Mouse (Mus musculus) thymus, postnatal 0 days (tissue): ENCODE data around the gene Furin. TPM values are rescaled to one million over a fixed set of nuclear protein-coding genes. Genes with fewer than 3 reads are reported as not detected.

Experiments used
- DNase-seq: peaks from one replicate; pipeline ENCODE4 v3.0.0-alpha.2; 2015; ENCODE audit warnings: low spot score
- polyA plus RNA-seq: library from polyadenylated mRNA; unstranded; fragments of >200 nt; fragmentation: Nextera tagmentation; extraction: Ambion mirVana; gene quantifications from 2 replicates; pipeline ENCODE4 v1.2.1, GENCODE M21; 2015

Furin gene
- polyA plus RNA-seq, 1 experiment from 2014 or later: 9.1 TPM

DNA sequence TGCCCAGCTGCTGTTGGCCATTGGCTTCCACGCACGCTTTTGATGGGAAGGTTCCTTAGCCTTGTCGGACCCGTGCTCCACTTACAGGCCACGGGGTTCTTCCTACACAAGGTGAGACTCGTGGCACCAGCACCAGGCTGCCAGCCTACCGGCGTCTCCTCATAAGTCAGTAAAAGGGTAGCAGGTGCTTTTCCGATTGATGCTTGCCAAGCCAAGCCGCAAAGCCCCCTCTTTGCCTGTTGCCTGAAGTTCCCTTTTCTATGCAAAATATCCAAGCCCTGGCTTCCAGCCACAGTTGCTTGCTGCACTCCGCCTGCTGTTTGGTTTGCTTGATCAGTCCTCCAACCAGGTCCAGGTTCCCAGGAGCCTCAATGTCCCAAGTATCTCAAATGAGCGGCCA, 31.4 kb downstream of the Furin start:
- peak; percentile 54 for DNase-seq

DNA sequence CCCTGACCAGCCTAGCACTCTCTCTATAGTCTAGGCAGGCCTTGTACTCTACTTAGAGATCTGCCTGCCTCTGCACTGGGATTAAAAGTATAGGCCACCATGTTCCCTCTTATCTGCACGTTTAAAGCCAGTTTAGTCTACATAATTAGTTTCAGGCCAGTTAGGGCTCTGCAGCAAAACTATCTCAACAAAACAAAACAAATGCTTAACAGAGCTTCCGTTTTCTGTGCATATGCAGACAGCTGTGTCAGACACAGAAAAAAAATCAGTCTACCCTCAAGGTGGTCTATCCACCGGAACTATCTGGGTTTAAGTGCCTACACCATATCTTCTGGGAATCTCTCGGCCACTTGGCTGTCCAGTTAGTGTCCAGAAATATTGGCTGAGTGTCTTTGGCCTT, 31.9 kb downstream of the Furin start:
- DNase-seq: peak; percentile 37

- DNase-seq: no peak
These were observed 32.6 kb downstream of the Furin start for GRCm38 (mm10) chr7:80372667-80373066.

- no peak for DNase-seq
These were observed 33.1 kb downstream of the Furin start for GRCm38 (mm10) chr7:80372166-80372565.

GRCm38 (mm10) chr7:80371041-80371751, 34.0 kb downstream of the Furin start, which contains the start of gene Man2a2:
Gene Man2a2 (minus strand): TSS chr7:80371375.
- DNase-seq: peak; percentile 84

DNA sequence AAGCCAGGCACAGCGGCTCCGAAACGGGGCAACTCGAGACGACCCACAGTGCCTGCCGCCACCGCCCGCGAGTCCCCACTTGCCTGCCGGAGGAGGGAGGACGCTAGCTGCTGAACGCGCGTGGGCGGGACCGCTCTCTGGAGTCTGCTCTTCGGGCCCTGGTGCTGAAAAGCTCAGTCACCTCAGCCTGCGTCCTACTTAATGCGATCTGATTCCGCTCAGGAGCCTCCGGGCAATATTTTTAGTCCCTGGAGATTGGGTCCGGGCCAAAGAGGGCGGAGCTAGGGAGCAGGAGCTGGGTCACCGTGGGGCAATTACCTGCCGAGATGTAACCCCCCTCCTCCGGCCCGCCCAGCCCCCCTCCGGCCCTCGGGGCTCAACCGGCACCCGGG, 34.6 kb downstream of the Furin start:
- DNase-seq: peak; percentile 80

DNA sequence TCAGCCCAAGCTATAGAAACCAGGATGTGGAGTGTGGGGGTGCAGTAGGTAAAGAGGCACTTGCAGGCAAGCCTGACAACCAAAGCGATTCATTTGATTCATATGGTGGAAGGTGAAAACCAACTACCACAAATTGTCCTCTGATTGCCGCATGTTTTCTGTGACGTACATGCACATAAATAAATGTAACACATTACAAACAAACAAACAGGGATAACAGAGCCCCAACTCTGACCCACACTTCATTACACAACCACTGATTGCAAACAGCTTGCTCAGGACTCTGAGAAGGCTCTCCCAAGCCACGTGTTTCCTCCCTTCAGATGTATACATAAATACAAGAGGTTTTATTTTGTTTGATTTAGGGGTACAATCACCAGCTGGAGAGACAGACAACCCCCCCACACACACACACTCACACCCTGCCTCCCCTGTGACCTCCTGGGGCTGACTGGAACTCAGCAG, 35.2 kb downstream of the Furin start:
- peak; percentile 42 for DNase-seq

DNA sequence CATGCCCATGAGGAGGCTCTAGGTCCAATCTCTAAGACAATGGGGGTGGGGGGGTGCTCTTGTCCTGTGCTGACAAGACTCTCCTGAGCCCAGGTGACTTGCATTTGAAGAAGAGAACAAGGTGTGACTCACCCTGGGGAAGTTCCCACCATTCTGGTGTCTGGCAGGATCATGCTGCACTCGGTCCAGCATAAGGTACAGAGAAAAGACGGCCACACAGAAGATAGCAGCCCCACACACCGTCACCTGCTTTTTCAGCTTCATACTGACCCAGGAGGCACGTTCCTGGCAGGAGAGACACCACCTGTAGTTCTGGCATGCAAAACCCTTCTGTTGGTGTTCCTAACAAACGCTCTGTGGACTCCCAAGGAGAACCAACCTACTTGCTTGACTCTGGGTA, 35.8 kb downstream of the Furin start:
- no peak for DNase-seq

DNA sequence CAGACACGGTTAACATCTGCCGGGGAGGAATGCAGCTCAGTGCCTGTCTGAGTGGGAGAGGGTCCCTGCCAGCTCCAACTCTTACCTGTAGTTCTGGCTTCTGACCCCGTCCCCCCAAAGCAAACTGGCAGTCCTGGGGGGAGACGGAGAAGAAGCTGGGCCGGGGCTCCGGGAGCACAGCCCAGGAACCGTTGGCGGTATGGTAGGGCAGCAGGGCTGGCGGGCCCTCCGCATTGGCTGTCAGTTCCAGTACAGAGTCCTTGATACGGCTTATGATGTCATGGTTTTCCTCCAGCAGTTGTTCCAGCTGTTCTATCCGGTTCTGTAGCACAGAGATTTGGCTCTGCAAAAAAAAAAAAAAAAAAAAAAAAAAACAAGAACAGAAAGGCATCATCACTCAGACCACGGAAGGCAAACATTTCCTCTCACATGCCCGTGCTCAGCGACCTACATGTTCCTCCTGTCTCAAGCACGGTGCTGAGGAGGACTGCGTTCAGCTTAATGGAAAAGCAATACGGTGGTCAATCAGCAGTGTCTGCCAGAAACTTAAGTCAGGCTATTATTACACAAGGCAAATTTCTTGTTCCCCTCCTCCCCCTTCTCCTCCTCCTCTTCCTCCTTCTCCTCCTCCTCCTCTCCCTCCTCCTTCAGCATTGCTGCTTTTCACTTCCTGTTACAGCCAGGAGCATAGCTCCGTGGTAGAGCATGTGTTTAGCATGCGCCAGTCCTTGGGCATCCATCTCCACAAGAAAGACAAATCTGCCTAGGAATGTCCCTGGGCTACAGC, 36.4 kb downstream of the Furin start:
- DNase-seq: peak; percentile 61

DNA sequence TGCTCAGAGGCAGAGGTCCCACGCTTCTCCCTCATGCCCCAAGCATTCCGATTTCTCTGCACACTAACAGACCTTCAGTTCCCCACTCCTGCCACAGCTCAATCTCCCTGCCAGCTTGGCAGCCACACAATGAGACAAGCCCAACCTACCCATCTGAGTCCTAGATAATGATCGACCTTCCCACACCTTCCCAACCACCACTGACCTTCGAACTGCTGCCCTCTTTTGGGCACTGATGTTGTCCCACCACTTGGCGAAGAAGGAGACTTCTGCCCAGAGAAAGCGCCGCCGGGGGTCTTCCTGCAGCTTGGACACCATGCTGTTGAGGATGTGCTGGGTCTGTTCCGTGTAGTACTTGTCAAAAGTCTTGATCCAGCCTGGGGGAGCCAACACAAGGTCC, 37.2 kb downstream of the Furin start:
- DNase-seq: no peak

DNA sequence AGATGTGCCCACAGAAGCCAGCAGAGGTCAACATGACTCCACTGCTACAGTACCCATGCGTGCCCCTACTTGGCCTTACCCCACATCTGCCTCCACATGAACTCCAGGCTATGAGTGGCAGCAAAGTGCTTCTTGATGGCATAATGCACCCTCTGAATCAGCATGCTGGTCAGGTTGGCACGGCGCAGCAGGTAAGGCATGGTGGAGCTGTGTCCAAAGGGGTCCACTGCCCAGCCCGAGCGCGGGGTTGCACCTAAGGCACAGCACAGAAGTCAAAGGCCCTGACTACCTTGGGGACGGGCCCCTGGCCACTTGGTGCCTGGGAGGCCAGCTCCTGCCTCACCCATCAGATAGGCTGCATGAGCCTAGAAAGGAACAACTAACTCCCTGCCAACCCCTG, 38.0 kb downstream of the Furin start:
- DNase-seq: no peak

DNA sequence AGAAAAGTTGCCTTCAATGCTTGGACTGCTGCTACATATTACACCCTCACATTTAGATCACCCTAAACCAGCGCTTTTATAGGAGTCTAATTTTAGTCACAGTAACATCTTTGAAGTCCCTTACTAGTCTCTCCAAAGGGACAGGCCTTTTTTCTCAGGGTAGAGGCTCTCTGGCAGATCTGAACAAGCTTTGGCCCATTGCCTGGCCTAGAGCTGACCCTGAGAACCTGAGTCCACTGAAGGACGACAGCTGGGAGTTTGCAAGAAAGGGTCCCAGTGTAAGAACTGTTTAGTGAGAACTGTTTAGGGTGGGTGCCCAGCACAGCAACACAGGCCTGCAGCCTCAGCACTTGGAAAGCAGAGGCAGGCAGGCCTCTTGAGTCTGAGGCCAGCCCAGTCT, 39.5 kb downstream of the Furin start:
- no peak for DNase-seq

GRCm38 (mm10) chr7:80360435-80360834, 44.8 kb downstream of the Furin start:
- no peak for DNase-seq

DNA sequence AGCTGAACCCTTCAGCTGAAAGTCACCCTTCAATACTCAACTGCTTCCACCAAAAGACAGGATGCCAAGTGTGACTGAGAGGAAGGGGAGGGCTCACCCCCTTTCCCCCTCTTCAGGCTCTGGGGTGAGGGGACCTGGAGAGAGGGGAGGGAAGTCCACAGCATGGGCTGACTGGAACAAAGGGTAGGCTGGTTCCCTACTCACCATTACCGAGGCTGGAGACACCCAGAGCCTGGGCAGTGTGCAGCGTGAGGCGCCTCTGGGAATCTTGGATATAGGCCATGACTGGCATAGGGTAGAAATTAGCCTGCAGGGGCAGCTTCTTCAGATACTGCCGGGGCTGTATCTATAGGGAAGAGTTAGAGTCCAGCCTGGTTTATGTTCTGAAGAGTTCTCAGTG, 47.2 kb downstream of the Furin start:
- DNase-seq: no peak

DNA sequence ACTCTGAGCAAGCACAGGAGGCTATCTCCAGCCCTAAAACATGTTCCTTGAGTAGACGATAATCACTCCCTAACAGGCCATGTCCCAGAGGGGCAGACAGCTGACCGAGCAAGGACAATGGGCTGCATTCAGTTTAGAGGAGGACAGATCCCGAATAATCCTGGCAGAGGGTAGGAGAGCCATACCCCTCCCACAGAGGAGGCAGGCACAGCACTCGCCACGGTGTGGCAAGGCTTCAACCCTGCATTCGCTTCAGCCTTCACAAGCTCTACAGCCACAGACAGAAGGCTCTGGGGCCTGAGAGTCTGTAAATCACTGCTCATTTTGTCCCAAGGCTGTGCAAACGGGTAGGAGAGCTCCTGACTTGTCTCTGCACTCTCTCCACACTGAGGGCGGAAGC, 48.1 kb downstream of the Furin start:
- DNase-seq: no peak

DNA sequence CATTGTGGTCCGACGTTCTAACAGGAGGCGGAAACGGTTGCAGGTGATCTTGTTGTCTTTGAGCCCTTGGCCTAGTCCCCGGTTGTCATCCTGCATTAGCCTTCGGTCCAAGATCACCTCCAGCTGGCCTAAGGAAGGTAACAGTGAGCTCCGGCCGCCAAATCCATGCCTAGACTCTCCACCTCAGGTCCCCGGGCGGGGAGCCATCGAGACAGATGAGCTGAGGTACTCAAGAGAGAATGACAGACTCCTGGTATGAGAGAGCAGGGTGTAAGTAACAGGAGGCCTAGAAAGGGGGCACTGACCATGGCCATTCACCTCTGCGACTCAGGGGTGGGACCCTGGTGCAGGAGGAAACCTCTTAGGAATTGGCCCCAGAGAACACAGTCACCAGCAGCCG, 48.9 kb downstream of the Furin start:
- no peak for DNase-seq

- no peak for DNase-seq
These were observed 52.3 kb downstream of the Furin start for GRCm38 (mm10) chr7:80352920-80353319.

GRCm38 (mm10) chr7:80350808-80351207, 54.4 kb downstream of the Furin start:
- no peak for DNase-seq

- DNase-seq: no peak
These were observed 57.3 kb downstream of the Furin start for GRCm38 (mm10) chr7:80347670-80348586.

DNA sequence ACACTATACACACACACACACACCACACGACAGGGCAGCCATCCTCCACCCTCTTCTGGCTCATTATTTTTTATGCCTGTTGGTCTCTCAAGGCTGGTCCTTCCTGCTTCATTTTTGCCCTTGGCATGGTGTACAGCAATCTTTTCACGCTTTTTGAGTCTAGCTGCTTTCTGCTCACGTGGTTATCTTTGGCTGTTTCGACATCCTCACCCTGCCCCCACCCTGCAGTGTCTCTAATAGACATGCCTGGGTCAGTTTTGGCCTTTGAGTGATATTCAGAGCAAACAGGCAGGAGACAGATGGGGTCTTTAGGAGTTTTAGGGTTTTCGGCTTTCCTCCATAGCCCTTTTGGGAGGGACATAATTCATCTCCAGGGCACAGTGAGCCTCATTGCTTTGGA, 58.4 kb downstream of the Furin start:
- DNase-seq: no peak

GRCm38 (mm10) chr7:80346173-80346572, 59.1 kb downstream of the Furin start:
- DNase-seq: no peak
